Mouse (Mus musculus): Measurements from ENCODE around the gene Ndufv1. TPM values are rescaled to one million over a fixed set of nuclear protein-coding genes. Genes with fewer than 3 reads are reported as not detected.

The Ndufv1 gene
- polyA plus RNA-seq, 1 experiment from 2014 or later, result 213 TPM

DNA sequence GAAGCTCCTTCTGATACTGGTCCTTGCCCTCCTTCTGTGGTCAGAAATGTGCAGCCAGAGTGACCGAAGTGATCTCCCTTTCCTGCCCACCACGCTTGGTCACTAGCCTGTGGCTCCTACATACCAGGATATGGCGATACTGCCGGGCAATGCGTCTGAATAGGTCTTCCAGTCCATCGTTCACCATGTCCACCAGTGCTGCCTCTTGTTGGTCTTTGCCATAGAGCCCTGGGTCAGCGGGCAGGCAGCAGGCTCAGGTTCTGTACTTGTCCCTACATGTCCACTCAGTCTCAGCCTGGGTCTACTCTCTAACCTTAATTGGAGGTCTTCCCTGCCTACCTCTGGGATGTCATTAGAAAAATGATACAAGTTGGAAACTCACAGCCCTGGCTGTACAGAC, 45.4 kb upstream of the Ndufv1 start:
- no peak for DNase-seq (ENCODE audit: low spot score)
- Histone ChIP-seq H3K27ac (replicated peaks) (no peak overlapping the region), H3K4me1 (replicated peaks; ENCODE audit: control insufficient read depth, insufficient read depth) (no peaks in the 10 kb centered on the region), H3K27me3 (ENCODE audit: control insufficient read depth, insufficient read depth, low read length) (no peaks in the 10 kb centered on the region), H3K9ac (ENCODE audit: low read length) (no peak overlapping the region), H3K4me3 (ENCODE audit: low read depth, low read length) (no peak overlapping the region), H3K4me2 (replicated peaks; ENCODE audit: low read depth) (no peak overlapping the region), H3K36me3 (ENCODE audit: control insufficient read depth, insufficient read depth, low read length) (no peaks in the 10 kb centered on the region), H3K9me3 (ENCODE audit: control insufficient read depth, low read length) (no peaks in the 10 kb centered on the region)
- TF ChIP-seq CTCF (IDR thresholded peaks at IDR 0.05; ENCODE audit: low read depth) (no peak), EP300 (optimal IDR thresholded peaks at IDR 0.05) (no peak)
- 91% methylated on average over 7 of the region's 7 CpGs for WGBS
- no peak for ATAC-seq (ENCODE audit: low FRiP score, low TSS enrichment)

DNA sequence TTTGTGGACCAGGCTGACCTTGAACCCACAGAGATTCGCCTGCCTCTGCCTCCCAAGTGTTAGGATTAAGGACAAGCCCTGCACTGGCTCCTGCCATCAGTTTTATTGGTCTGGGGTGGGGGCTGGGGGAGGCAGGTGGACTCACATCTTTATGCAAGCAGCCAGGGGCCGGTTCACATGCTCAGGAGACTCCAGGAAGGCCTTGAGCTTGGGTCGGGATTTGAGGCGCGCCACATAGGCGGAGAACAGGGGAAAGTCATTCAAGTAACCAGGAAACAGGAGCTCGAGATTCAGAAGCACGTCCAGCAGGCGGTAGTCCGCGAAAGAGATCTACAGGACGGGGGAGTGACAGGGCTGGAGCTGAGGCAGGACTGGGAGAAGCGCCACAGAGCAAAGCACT, 44.8 kb upstream of the Ndufv1 start:
- no peak overlapping the region for H3K9ac ChIP-seq (ENCODE audit: low read length)
- H3K27me3 ChIP-seq (ENCODE audit: control insufficient read depth, insufficient read depth, low read length), result no peaks in the 10 kb centered on the region
- H3K4me3 ChIP-seq (ENCODE audit: low read depth, low read length), result no peak overlapping the region
- no peaks in the 10 kb centered on the region for H3K36me3 ChIP-seq (ENCODE audit: control insufficient read depth, insufficient read depth, low read length)
- no peak overlapping the region for H3K4me2 ChIP-seq (replicated peaks; ENCODE audit: low read depth)
- TF ChIP-seq CTCF (IDR thresholded peaks at IDR 0.05; ENCODE audit: low read depth) (no peak), EP300 (optimal IDR thresholded peaks at IDR 0.05) (no peak)
- 87% methylated on average over 13 of the region's 13 CpGs for WGBS
- DNase-seq (ENCODE audit: low spot score) (no peak), ATAC-seq (ENCODE audit: low FRiP score, low TSS enrichment) (no peak)
- no peaks in the 10 kb centered on the region for H3K4me1 ChIP-seq (replicated peaks; ENCODE audit: control insufficient read depth, insufficient read depth)
- H3K27ac ChIP-seq (replicated peaks), result no peak overlapping the region
- no peaks in the 10 kb centered on the region for H3K9me3 ChIP-seq (ENCODE audit: control insufficient read depth, low read length)

DNA sequence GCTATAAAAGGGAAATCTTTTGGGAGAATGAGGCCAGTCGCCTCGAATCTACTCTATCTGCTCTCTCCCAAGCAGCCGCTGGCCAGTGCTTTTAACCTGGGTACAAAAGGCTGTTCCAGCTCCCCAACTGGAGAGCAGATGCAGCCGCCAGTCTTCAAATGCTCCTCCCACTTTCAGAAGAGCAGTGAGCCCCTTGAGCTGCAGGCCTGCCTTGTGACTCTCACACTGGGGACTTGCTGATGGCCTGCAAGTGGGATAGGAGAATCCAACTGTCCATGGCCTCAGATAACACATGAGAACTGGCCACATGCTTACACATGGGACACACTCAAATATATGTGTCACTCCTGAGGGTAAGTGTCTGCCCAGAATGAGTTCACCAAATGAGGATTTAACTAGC, 44.1 kb upstream of the Ndufv1 start:
- no peak overlapping the region for H3K9ac ChIP-seq (ENCODE audit: low read length)
- no peaks in the 10 kb centered on the region for H3K36me3 ChIP-seq (ENCODE audit: control insufficient read depth, insufficient read depth, low read length)
- no peak for ATAC-seq (ENCODE audit: low FRiP score, low TSS enrichment)
- H3K27ac ChIP-seq (replicated peaks), result no peak overlapping the region
- no peaks in the 10 kb centered on the region for H3K27me3 ChIP-seq (ENCODE audit: control insufficient read depth, insufficient read depth, low read length)
- TF ChIP-seq EP300 (optimal IDR thresholded peaks at IDR 0.05) (no peak), CTCF (IDR thresholded peaks at IDR 0.05; ENCODE audit: low read depth) (no peak)
- no peak for DNase-seq (ENCODE audit: low spot score)
- no peaks in the 10 kb centered on the region for H3K9me3 ChIP-seq (ENCODE audit: control insufficient read depth, low read length)
- no peak overlapping the region for H3K4me2 ChIP-seq (replicated peaks; ENCODE audit: low read depth)
- no peak overlapping the region for H3K4me3 ChIP-seq (ENCODE audit: low read depth, low read length)
- WGBS, result 62% methylated on average over 4 of the region's 4 CpGs
- H3K4me1 ChIP-seq (replicated peaks; ENCODE audit: control insufficient read depth, insufficient read depth), result no peaks in the 10 kb centered on the region

DNA sequence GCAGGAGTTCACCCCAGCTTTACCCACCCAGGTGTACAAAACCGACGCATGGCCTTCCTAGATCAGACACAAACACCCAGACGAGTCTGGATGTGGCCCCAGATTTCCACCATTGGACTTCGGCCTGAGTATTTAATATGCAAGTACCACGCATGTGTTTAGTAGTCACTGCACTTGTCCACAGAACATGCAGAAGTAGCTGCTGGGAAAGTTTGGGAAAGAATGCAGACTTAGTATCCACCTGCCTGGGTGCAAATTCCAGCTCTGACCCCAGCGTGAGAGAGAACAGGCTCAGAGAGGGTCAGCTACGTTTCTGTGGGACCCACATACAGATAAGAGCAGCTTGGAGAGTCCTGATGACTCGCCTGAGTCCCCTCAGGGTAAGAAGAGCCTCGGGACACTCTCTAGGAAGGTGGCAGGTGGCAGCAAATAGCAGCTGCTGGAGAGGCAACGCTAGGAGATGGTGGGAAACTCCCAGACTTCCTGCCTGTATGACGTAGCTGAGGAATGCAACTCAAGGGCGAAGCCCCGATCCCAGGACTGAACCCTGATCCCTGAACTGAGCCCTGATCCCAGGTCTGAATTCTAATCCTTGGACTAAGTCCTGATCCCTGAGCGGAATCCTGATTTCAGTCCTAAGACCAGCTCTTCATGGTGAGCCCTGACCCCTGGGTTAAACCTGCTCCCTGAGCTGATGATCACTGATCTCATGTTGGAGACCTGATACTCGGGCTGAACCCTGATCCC, 43.5 kb upstream of the Ndufv1 start:
- Histone ChIP-seq H3K27me3 (ENCODE audit: control insufficient read depth, insufficient read depth, low read length) (no peaks in the 10 kb centered on the region), H3K9me3 (ENCODE audit: control insufficient read depth, low read length) (no peaks in the 10 kb centered on the region), H3K4me3 (ENCODE audit: low read depth, low read length) (no peak overlapping the region), H3K4me1 (replicated peaks; ENCODE audit: control insufficient read depth, insufficient read depth) (no peaks in the 10 kb centered on the region), H3K9ac (ENCODE audit: low read length) (no peak overlapping the region), H3K36me3 (ENCODE audit: control insufficient read depth, insufficient read depth, low read length) (no peaks in the 10 kb centered on the region), H3K4me2 (replicated peaks; ENCODE audit: low read depth) (no peak overlapping the region), H3K27ac (replicated peaks) (no peak overlapping the region)
- no peak for TF ChIP-seq CTCF (IDR thresholded peaks at IDR 0.05; ENCODE audit: low read depth)
- WGBS, result 47% methylated on average over 15 of the region's 15 CpGs
- DNase-seq (ENCODE audit: low spot score), result no peak
- 0 out of 2 replicates have a peak, but pooled peaks have one; percentile 9 for ATAC-seq (ENCODE audit: low FRiP score, low TSS enrichment)

DNA sequence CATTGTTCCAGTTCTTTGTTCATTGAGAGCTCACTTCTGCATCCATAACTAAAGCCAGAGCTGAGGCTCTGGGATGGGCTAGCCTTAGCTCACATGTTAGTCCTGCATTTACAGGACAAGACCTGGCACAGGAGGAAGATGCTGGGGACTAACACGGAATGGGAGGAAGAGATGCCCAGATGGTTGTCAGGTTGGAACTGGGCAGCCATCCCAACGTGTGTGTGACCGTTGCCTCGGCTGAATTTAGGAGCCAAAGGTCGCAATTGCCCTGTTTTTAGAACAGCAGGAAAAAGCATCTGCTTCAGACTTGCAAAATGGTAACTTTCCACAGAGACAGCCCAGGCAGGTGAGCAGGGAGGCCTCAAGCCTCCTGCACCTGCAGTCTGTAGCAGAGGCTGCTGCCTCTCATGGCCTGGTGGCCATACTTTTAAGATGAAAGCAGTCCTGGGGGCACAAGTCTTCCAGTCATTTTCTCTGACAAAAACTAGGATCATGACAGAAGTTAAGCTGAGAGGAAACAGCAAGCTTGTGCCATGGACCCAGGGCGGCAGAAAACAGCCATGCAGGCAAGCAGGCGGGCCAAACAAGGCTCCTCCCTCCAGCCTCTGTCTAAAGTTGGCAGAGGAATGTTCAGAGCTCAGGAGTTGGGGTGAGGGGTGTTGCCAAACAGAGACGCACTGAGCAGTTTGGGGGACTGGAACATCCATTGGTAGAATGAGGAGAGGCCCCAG, 42.8 kb upstream of the Ndufv1 start:
- no peaks in the 10 kb centered on the region for H3K4me1 ChIP-seq (replicated peaks; ENCODE audit: control insufficient read depth, insufficient read depth)
- H3K9ac ChIP-seq (ENCODE audit: low read length), result no peak overlapping the region
- whole genome bisulfite sequencing, result 63% methylated on average over 8 of the region's 8 CpGs
- no peak overlapping the region; the same call in 1 of the 2 replicates for H3K27ac ChIP-seq (replicated peaks)
- H3K36me3 ChIP-seq (ENCODE audit: control insufficient read depth, insufficient read depth, low read length), result no peaks in the 10 kb centered on the region
- no peak for DNase-seq (ENCODE audit: low spot score)
- no peaks in the 10 kb centered on the region for H3K27me3 ChIP-seq (ENCODE audit: control insufficient read depth, insufficient read depth, low read length)
- H3K4me3 ChIP-seq (ENCODE audit: low read depth, low read length), result no peak overlapping the region
- no peaks in the 10 kb centered on the region for H3K9me3 ChIP-seq (ENCODE audit: control insufficient read depth, low read length)
- no peak for ATAC-seq (ENCODE audit: low FRiP score, low TSS enrichment)
- H3K4me2 ChIP-seq (replicated peaks; ENCODE audit: low read depth), result no peak overlapping the region
- TF ChIP-seq EP300 (optimal IDR thresholded peaks at IDR 0.05) (no peak), CTCF (IDR thresholded peaks at IDR 0.05; ENCODE audit: low read depth) (no peak)

DNA sequence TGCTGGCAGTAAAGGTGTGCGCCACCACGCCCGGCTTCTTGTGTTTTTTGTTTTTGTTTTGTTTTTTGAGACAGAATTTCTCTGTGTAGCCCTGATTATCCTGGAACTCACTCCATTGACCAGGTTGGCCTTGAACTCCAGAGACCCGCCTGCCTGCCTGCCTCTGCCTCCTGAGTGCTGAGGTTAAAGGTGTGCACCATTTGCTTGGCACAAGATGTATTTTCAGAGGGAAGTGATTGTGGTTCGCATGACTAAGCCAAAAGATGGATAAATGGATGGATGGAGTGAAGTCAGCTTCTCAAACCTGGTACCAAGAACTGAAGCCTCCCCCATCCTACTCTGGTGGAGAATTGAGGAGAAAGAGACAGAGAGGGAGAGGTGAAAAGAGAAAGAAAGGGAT, 42.0 kb upstream of the Ndufv1 start:
- no peak for DNase-seq (ENCODE audit: low spot score)
- Histone ChIP-seq H3K9ac (ENCODE audit: low read length) (no peak overlapping the region), H3K36me3 (ENCODE audit: control insufficient read depth, insufficient read depth, low read length) (no peaks in the 10 kb centered on the region), H3K9me3 (ENCODE audit: control insufficient read depth, low read length) (no peaks in the 10 kb centered on the region), H3K27ac (replicated peaks) (no peak overlapping the region), H3K27me3 (ENCODE audit: control insufficient read depth, insufficient read depth, low read length) (no peaks in the 10 kb centered on the region), H3K4me1 (replicated peaks; ENCODE audit: control insufficient read depth, insufficient read depth) (no peaks in the 10 kb centered on the region), H3K4me2 (replicated peaks; ENCODE audit: low read depth) (no peak overlapping the region), H3K4me3 (ENCODE audit: low read depth, low read length) (no peak overlapping the region)
- 81% methylated on average over 5 of the region's 5 CpGs for WGBS
- ATAC-seq (ENCODE audit: low FRiP score, low TSS enrichment), result no peak
- TF ChIP-seq CTCF (IDR thresholded peaks at IDR 0.05; ENCODE audit: low read depth) (no peak), EP300 (optimal IDR thresholded peaks at IDR 0.05) (no peak)
